ENCODE assay signal across 10 mouse cellular contexts in the genomic region with DNA sequence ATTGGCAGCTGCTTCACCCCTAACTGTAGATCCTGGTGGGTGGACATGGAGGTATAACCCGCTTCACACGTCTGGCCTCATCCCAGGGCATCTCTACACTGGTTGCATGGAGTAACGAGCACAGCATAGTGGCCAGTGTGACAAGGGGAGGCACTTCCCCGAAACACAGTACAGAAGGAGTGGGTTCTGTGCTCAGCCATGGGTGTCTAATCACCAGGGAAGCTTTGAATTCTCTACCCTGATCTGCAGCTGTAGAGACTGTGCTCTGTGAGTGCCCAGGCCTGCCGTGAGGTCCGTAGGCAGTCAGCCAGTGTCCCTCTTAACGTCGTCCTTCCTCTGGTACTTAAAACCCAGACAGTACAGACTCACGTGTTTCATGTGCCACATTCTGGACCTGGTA.
"Had no signal": no experiment of that assay in that cellular context is flagged by ENCODE, and none has a peak within 500 bp of the region (broad histone marks: within the 10 kb centered on the region; RNA-seq: fewer than 3 reads in every experiment).

No protein-coding gene starts in this region.

- H3K9me3 ChIP-seq: limb, embryonic 10.5 days; liver, embryonic 15.5 days; stomach, embryonic 15.5 days had no signal

- DNase-seq: kidney, adult 18-20 months; lung, adult 2 months; lung, postnatal 36 days; right cerebral cortex, postnatal 14 days; thymus, postnatal 36 days had no signal

- H3K36me3 ChIP-seq: liver, embryonic 15.5 days had no signal

- H3K27ac ChIP-seq: limb, embryonic 10.5 days; liver, embryonic 15.5 days; stomach, embryonic 15.5 days had no signal

- H3K4me2 ChIP-seq: liver, embryonic 11.5 days; liver, embryonic 15.5 days; stomach, embryonic 15.5 days had no signal

- H3K27me3 ChIP-seq: liver, embryonic 15.5 days; stomach, embryonic 15.5 days had no signal

- H3K4me1 ChIP-seq: limb, embryonic 10.5 days had no signal

- H3K9ac ChIP-seq: liver, embryonic 15.5 days; stomach, embryonic 15.5 days had no signal

- H3K4me3 ChIP-seq: limb, embryonic 10.5 days; liver, embryonic 15.5 days; stomach, embryonic 15.5 days had no signal

- ATAC-seq: lung, postnatal 0 days had no signal
